Mouse (Mus musculus) forebrain, postnatal 0 days (tissue): ENCODE measurements around the gene Krtap28-13. TPM values are rescaled to one million over a fixed set of nuclear protein-coding genes. Genes with fewer than 3 reads are reported as not detected.

ENCODE experiments used
- ATAC-seq: fragments of 200-750 bp; cut with Nextera tagmentation; 2 replicates; pipeline ENCODE4 v1.8.0; 2017; ENCODE audit warnings: mild to moderate bottlenecking, moderate library complexity
- DNase-seq: peaks from one replicate; pipeline ENCODE4 v3.0.0-alpha.2; 2015
- H3K27ac ChIP-seq: fragments of 300-500 bp; sonication (generic); 2 replicates; pipeline ENCODE4 v1.5.1; 2014; ENCODE audit warnings: low read depth, mild to moderate bottlenecking, antibody characterized with exemption, low read length, moderate library complexity, mixed read lengths
- H3K27me3 ChIP-seq: fragments of 300-500 bp; sonication (generic); 2 replicates; pipeline ENCODE4 v1.6.1; 2014; ENCODE audit warnings: mild to moderate bottlenecking, low read length, mixed read lengths; ENCODE audit not compliant: insufficient read depth
- H3K36me3 ChIP-seq: fragments of 300-500 bp; sonication (generic); 2 replicates; pipeline ENCODE4 v1.6.1; 2014; ENCODE audit warnings: mild to moderate bottlenecking, moderate library complexity; ENCODE audit not compliant: insufficient read depth
- H3K4me1 ChIP-seq: fragments of 300-500 bp; sonication (generic); 2 replicates; pipeline ENCODE4 v1.6.1; 2014; ENCODE audit warnings: antibody characterized with exemption; ENCODE audit not compliant: insufficient read depth
- H3K4me2 ChIP-seq: fragments of 300-500 bp; sonication (generic); 2 replicates; pipeline ENCODE4 v1.6.1; 2014; ENCODE audit warnings: low read depth, mild to moderate bottlenecking, moderate library complexity
- H3K4me3 ChIP-seq: fragments of 300-500 bp; sonication (generic); 2 replicates; pipeline ENCODE4 v1.5.1; 2014; ENCODE audit warnings: low read depth, low read length, mixed read lengths
- H3K9ac ChIP-seq: fragments of 300-500 bp; sonication (generic); 2 replicates; pipeline ENCODE4 v1.6.1; 2014; ENCODE audit warnings: mild to moderate bottlenecking
- H3K9me3 ChIP-seq: fragments of 300-500 bp; sonication (generic); 2 replicates; pipeline ENCODE4 v1.6.1; 2016; ENCODE audit warnings: low read length
- CTCF ChIP-seq: sonication (generic); IDR thresholded peaks from 2 replicates; pipeline ENCODE4 v1.5.1; 2016; ENCODE audit warnings: antibody characterized with exemption, control low read depth, low read depth
- WGBS: fragments of 180-500 bp; shearing (Covaris S2); extraction: QIAGEN DNeasy Blood & Tissue Kit; methylation state at CpG from one replicate; pipeline ENCODE4 v1.1.7; 2014; 5-methylcytosine and 5-hydroxymethylcytosine counted together
- polyA plus RNA-seq: library from polyadenylated mRNA; unstranded; fragments of >200 nt; fragmentation: Nextera tagmentation; extraction: Ambion mirVana; gene quantifications from 2 replicates; pipeline ENCODE4 v1.2.1, GENCODE M21; 2015
- total RNA-seq: library from RNA; depleted of rRNA; stranded (reverse); fragments of >200 nt; gene quantifications from 2 replicates; pipeline ENCODE4 v1.2.3, GENCODE M21; 2014; rRNA removed

Gene Krtap28-13
- not detected in 2 replicates for total RNA-seq
- polyA plus RNA-seq: not detected in 2 replicates

GRCm38 (mm10) chr1:83060643-83061042 is at the start of gene Krtap28-13:
Krtap28-13 (plus strand) TSS chr1:83060930.
- no peaks in the 10 kb centered on the region for H3K27me3 ChIP-seq
- no peaks in the 10 kb centered on the region for H3K36me3 ChIP-seq
- WGBS: 78% methylated on average over 4 of the region's 4 CpGs
- no peak within 1 kb of the TSS for H3K9ac ChIP-seq
- no peak within 1 kb of the TSS for H3K4me2 ChIP-seq
- H3K9me3 ChIP-seq: no peaks in the 10 kb centered on the region
- H3K4me3 ChIP-seq: no peak within 1 kb of the TSS
- ATAC-seq (peak; percentile 78), DNase-seq (no peak)
- TF ChIP-seq CTCF: no peak
- no peak within 1 kb of the TSS for H3K27ac ChIP-seq
- peaks cover 4% of the 10 kb centered on the region; the same call in 1 of the 2 replicates for H3K4me1 ChIP-seq

GRCm38 (mm10) chr1:83014477-83014876 is 46.3 kb upstream of the Krtap28-13 start:
- H3K36me3 ChIP-seq: no peaks in the 10 kb centered on the region
- H3K27ac ChIP-seq: no peak overlapping the region
- H3K27me3 ChIP-seq: no peaks in the 10 kb centered on the region
- WGBS: 91% methylated on average over 3 of the region's 3 CpGs
- no peak for TF ChIP-seq CTCF
- DNase-seq: no peak
- no peaks in the 10 kb centered on the region for H3K4me1 ChIP-seq
- no peak overlapping the region for H3K4me3 ChIP-seq
- H3K4me2 ChIP-seq: no peak overlapping the region
- H3K9me3 ChIP-seq: no peaks in the 10 kb centered on the region
- H3K9ac ChIP-seq: no peak overlapping the region
- ATAC-seq: no peak

GRCm38 (mm10) chr1:83015329-83015879 is 45.3 kb upstream of the Krtap28-13 start:
- no peak overlapping the region for H3K4me2 ChIP-seq
- no peaks in the 10 kb centered on the region for H3K36me3 ChIP-seq
- ATAC-seq (no peak), DNase-seq (no peak)
- H3K9ac ChIP-seq: no peak overlapping the region
- H3K9me3 ChIP-seq: no peaks in the 10 kb centered on the region
- no peak for TF ChIP-seq CTCF
- H3K4me3 ChIP-seq: no peak overlapping the region
- no peaks in the 10 kb centered on the region for H3K4me1 ChIP-seq
- WGBS: 84% methylated on average over 10 of the region's 10 CpGs
- H3K27me3 ChIP-seq: no peaks in the 10 kb centered on the region
- no peak overlapping the region for H3K27ac ChIP-seq

GRCm38 (mm10) chr1:83016556-83016955 is 44.2 kb upstream of the Krtap28-13 start:
- Histone ChIP-seq H3K4me2 (no peak overlapping the region), H3K9me3 (no peaks in the 10 kb centered on the region), H3K9ac (no peak overlapping the region), H3K27me3 (no peaks in the 10 kb centered on the region), H3K4me3 (no peak overlapping the region), H3K27ac (no peak overlapping the region), H3K36me3 (no peaks in the 10 kb centered on the region), H3K4me1 (no peaks in the 10 kb centered on the region)
- ATAC-seq: no peak
- WGBS: 67% methylated on average over 1 of the region's 1 CpGs
- TF ChIP-seq CTCF: no peak
- no peak for DNase-seq

- Histone ChIP-seq H3K4me1 (no peaks in the 10 kb centered on the region), H3K36me3 (no peaks in the 10 kb centered on the region), H3K4me3 (no peak overlapping the region), H3K9ac (no peak overlapping the region), H3K9me3 (no peaks in the 10 kb centered on the region), H3K27me3 (no peaks in the 10 kb centered on the region), H3K27ac (no peak overlapping the region), H3K4me2 (no peak overlapping the region)
- TF ChIP-seq CTCF: no peak
- DNase-seq: no peak
- 51% methylated on average over 1 of the region's 1 CpGs for WGBS
- no peak for ATAC-seq
These were observed 28.8 kb upstream of the Krtap28-13 start for GRCm38 (mm10) chr1:83031950-83032349.

- WGBS: 92% methylated on average over 6 of the region's 6 CpGs
- no peaks in the 10 kb centered on the region for H3K36me3 ChIP-seq
- DNase-seq (no peak), ATAC-seq (no peak)
- TF ChIP-seq CTCF: no peak
- no peak overlapping the region for H3K9ac ChIP-seq
- H3K9me3 ChIP-seq: no peaks in the 10 kb centered on the region
- no peak overlapping the region for H3K4me3 ChIP-seq
- H3K27ac ChIP-seq: no peak overlapping the region
- no peak overlapping the region for H3K4me2 ChIP-seq
- H3K4me1 ChIP-seq: no peaks in the 10 kb centered on the region
- no peaks in the 10 kb centered on the region for H3K27me3 ChIP-seq
These were observed 28.2 kb upstream of the Krtap28-13 start for GRCm38 (mm10) chr1:83032508-83032907.

- Histone ChIP-seq H3K27ac (no peak overlapping the region), H3K27me3 (no peaks in the 10 kb centered on the region), H3K4me1 (no peaks in the 10 kb centered on the region), H3K9ac (no peak overlapping the region), H3K36me3 (no peaks in the 10 kb centered on the region), H3K4me2 (no peak overlapping the region), H3K9me3 (no peaks in the 10 kb centered on the region), H3K4me3 (no peak overlapping the region)
- DNase-seq (no peak), ATAC-seq (no peak)
- 66% methylated on average over 5 of the region's 5 CpGs for WGBS
- no peak for TF ChIP-seq CTCF
These were observed 26.2 kb upstream of the Krtap28-13 start for GRCm38 (mm10) chr1:83034509-83034908.
